Mouse (Mus musculus) spleen, postnatal 14 days (tissue): ENCODE results near the gene Ip6k1.
A peak's percentile ranks its signal among the peaks of the same experiment; 100 is the strongest.

Experiments used
- DNase-seq, 2 experiments: peaks; one replicate each; pipeline ENCODE4 v3.0.0; 2021 to 2022; ENCODE audit warnings: low spot score in 2 of 2

The Ip6k1 gene

GRCm38 (mm10) chr9:108027867-108028266 is 25.6 kb downstream of the Ip6k1 start:
- no peak for DNase-seq

- DNase-seq, result no peak
Observed at GRCm38 (mm10) chr9:108032126-108032525, 29.8 kb downstream of the Ip6k1 start.

- no peak for DNase-seq
Observed at GRCm38 (mm10) chr9:108035331-108036156, 33.2 kb downstream of the Ip6k1 start.

- no peak for DNase-seq
Observed at GRCm38 (mm10) chr9:108044751-108045492, 42.6 kb downstream of the Ip6k1 start.

GRCm38 (mm10) chr9:108046582-108046981 is 44.3 kb downstream of the Ip6k1 start:
- no peak for DNase-seq

GRCm38 (mm10) chr9:108047601-108048565 is 45.6 kb downstream of the Ip6k1 start:
- DNase-seq, result no peak

GRCm38 (mm10) chr9:108048566-108048955 is 46.3 kb downstream of the Ip6k1 start:
- DNase-seq, result no peak

- DNase-seq, result peak; percentile 91 to 95
Observed at GRCm38 (mm10) chr9:108049016-108049455, 46.7 kb downstream of the Ip6k1 start, which contains the start of gene Gmppb. Gmppb (plus strand) TSS chr9:108049242.

- DNase-seq, result no peak
Observed at GRCm38 (mm10) chr9:108049561-108050251, 47.4 kb downstream of the Ip6k1 start.

- peak in 1 of 2 experiments; percentile 4 for DNase-seq
Observed at GRCm38 (mm10) chr9:108051184-108051930, 49.1 kb downstream of the Ip6k1 start.

GRCm38 (mm10) chr9:108051931-108052220 is 49.6 kb downstream of the Ip6k1 start:
- no peak for DNase-seq

GRCm38 (mm10) chr9:108052411-108052810 is 50.1 kb downstream of the Ip6k1 start:
- DNase-seq, result no peak

GRCm38 (mm10) chr9:108052885-108053664 is 50.8 kb downstream of the Ip6k1 start, which contains the start of gene Amigo3:
Amigo3 (plus strand) TSS chr9:108053159.
- DNase-seq, result peak; percentile 93 to 97

GRCm38 (mm10) chr9:108053665-108054225 is 51.4 kb downstream of the Ip6k1 start:
- DNase-seq, result peak in 1 of 2 experiments; percentile 3

- no peak for DNase-seq
Observed at GRCm38 (mm10) chr9:108054331-108055040, 52.2 kb downstream of the Ip6k1 start.

- DNase-seq, result no peak
Observed at GRCm38 (mm10) chr9:108055061-108055460, 52.8 kb downstream of the Ip6k1 start.

GRCm38 (mm10) chr9:108055661-108056237 is 53.4 kb downstream of the Ip6k1 start:
- no peak for DNase-seq
